In genomic region chr13:21996101-21996839, GRCm38 (mm10) we compare ENCODE assay signal across 8 mouse cellular contexts. TPM values are rescaled to one million over a fixed set of nuclear protein-coding genes. Genes with fewer than 3 reads are reported as not detected.
DNase-seq lines count a peak whose midpoint lies in the region; ATAC-seq and TF ChIP-seq lines count a peak whose summit lies in the region.

No protein-coding gene starts in this region.

- peak; percentile 66; the same call in 1 of the 2 replicates for ATAC-seq in lung, embryonic 14.5 days (ENCODE audit: insufficient read depth)
- ATAC-seq in intestine, embryonic 14.5 days (replicated peaks; ENCODE audit: low FRiP score, low TSS enrichment, low read depth), result 0 out of 2 replicates have a peak, but pooled peaks have one; percentile 24

- 2% methylated on average over 12 of the region's 12 CpGs for WGBS in lung, embryonic 14.5 days
- 12% methylated on average over 12 of the region's 12 CpGs for WGBS in lung, adult 2 months
- WGBS in intestine, embryonic 14.5 days, result 3% methylated on average over 12 of the region's 12 CpGs

- peaks cover 57% of the 10 kb centered on the region for H3K27me3 ChIP-seq in lung, embryonic 14.5 days (ENCODE audit: insufficient read depth, low read length)
- peaks cover 78% of the 10 kb centered on the region for H3K27me3 ChIP-seq in intestine, embryonic 14.5 days (replicated peaks; ENCODE audit: control insufficient read depth, insufficient read depth, low read length)
- H3K27me3 ChIP-seq in myocyte (ENCODE audit: control insufficient read depth, insufficient read depth, insufficient read length), result peaks cover 4% of the 10 kb centered on the region

- H3K4me1 ChIP-seq in lung, embryonic 14.5 days (ENCODE audit: insufficient read depth), result no peaks in the 10 kb centered on the region; the same call in 1 of the 2 replicates
- H3K4me1 ChIP-seq in lung, adult 2 months (ENCODE audit: control insufficient read depth, insufficient read depth, low read length), result peaks cover 6% of the 10 kb centered on the region; the same call in 1 of the 2 replicates
- H3K4me1 ChIP-seq in intestine, embryonic 14.5 days (replicated peaks; ENCODE audit: control insufficient read depth, insufficient read depth, low read length), result no peaks in the 10 kb centered on the region

- DNase-seq in lung, embryonic 14.5 days, result peak; percentile 82
- DNase-seq in lung, adult 2 months, result no peak
- DNase-seq in embryo, embryonic 10.5 days (ENCODE audit: low spot score), result peak; percentile 92
- DNase-seq in intestine, embryonic 14.5 days (ENCODE audit: low spot score), result peak; percentile 70
- no peak for DNase-seq in frontal cortex, postnatal 36 days (ENCODE audit: low spot score in 2 of 2)
- DNase-seq in urinary bladder, postnatal 4 days (ENCODE audit: low spot score in 2 of 2), result no peak
- no peak for DNase-seq in thymus, postnatal 0 days (ENCODE audit: low spot score)

- H3K27ac ChIP-seq in lung, embryonic 14.5 days (ENCODE audit: low read depth), result no peak overlapping the region
- H3K27ac ChIP-seq in intestine, embryonic 14.5 days (ENCODE audit: low read depth), result no peak overlapping the region

- H3K9ac ChIP-seq in lung, embryonic 14.5 days, result no peak overlapping the region
- no peak overlapping the region for H3K9ac ChIP-seq in intestine, embryonic 14.5 days (ENCODE audit: low read length)

- H3K79me2 ChIP-seq in myocyte (ENCODE audit: control insufficient read depth, insufficient read depth), result no peaks in the 10 kb centered on the region

- no peaks in the 10 kb centered on the region for H3K9me3 ChIP-seq in lung, embryonic 14.5 days (ENCODE audit: low read depth, low read length)
- peaks cover 2% of the 10 kb centered on the region; the same call in 1 of the 2 replicates for H3K9me3 ChIP-seq in intestine, embryonic 14.5 days (ENCODE audit: control insufficient read depth, low read length)

- H3K4me2 ChIP-seq in lung, embryonic 14.5 days, result peak overlapping the region; percentile 79
- H3K4me2 ChIP-seq in intestine, embryonic 14.5 days (ENCODE audit: low read length), result peak overlapping the region; percentile 43
- peak overlapping the region; percentile 100 for H3K4me2 ChIP-seq in myocyte (ENCODE audit: low read depth)

- peak overlapping the region; percentile 45 for H3K4me3 ChIP-seq in lung, embryonic 14.5 days (ENCODE audit: low read depth, low read length)
- H3K4me3 ChIP-seq in lung, adult 2 months (replicated peaks; ENCODE audit: extremely low read depth, low read depth, low read length), result no peak overlapping the region
- peak overlapping the region; percentile 32 for H3K4me3 ChIP-seq in intestine, embryonic 14.5 days (ENCODE audit: low read depth, low read length)
- H3K4me3 ChIP-seq in myocyte, result peak overlapping the region; percentile 34

- no peak for TF ChIP-seq CTCF in lung, embryonic 14.5 days (IDR thresholded peaks at IDR 0.05; ENCODE audit: low read depth)
- TF ChIP-seq CTCF in lung, adult 2 months (IDR thresholded peaks at IDR 0.05; ENCODE audit: insufficient read depth, low read length), result no peak

- TF ChIP-seq POLR2A in lung, adult 2 months (IDR thresholded peaks at IDR 0.05; ENCODE audit: borderline replicate concordance, extremely low read depth, low read depth, low read length), result no peak
- no peak for TF ChIP-seq POLR2A in myocyte (IDR thresholded peaks at IDR 0.05; ENCODE audit: insufficient read length, low read depth)

- peak overlapping the region; percentile 35 for H3ac ChIP-seq in myocyte (ENCODE audit: control insufficient read depth, insufficient read length)

- H3K36me3 ChIP-seq in lung, embryonic 14.5 days (ENCODE audit: insufficient read depth), result no peaks in the 10 kb centered on the region
- no peaks in the 10 kb centered on the region for H3K36me3 ChIP-seq in intestine, embryonic 14.5 days (ENCODE audit: control insufficient read depth, insufficient read depth, low read length)
- no peaks in the 10 kb centered on the region for H3K36me3 ChIP-seq in myocyte (ENCODE audit: control insufficient read depth, insufficient read depth)

TF ChIP-seq in myocyte, 11 proteins besides CTCF, POLR2A, EP300 and RAD21:
- no peak for TF ChIP-seq MYOG (IDR thresholded peaks at IDR 0.05; ENCODE audit: control insufficient read depth in 1 of 3, insufficient read depth in 1 of 3, insufficient read length in 2 of 3, low read depth in 2 of 3)
- TF ChIP-seq MYOD1 (IDR thresholded peaks at IDR 0.05; ENCODE audit: control insufficient read depth in 1 of 3, insufficient read length in 2 of 3, low read depth in 2 of 3), result no peak
- no peak for TF ChIP-seq CEBPB (IDR thresholded peaks at IDR 0.05; ENCODE audit: insufficient read depth, poor library complexity, severe bottlenecking)
- no peak for TF ChIP-seq USF1 (IDR thresholded peaks at IDR 0.05; ENCODE audit: low read depth)
- no peak for TF ChIP-seq POLR2AphosphoS2 (IDR thresholded peaks at IDR 0.05; ENCODE audit: insufficient read length, low read depth)
- TF ChIP-seq E2F4 (IDR thresholded peaks at IDR 0.05; ENCODE audit: insufficient read depth), result no peak
- no peak for TF ChIP-seq REST (IDR thresholded peaks at IDR 0.05; ENCODE audit: insufficient read depth, insufficient read length)
- TF ChIP-seq MAX (IDR thresholded peaks at IDR 0.05; ENCODE audit: low read depth), result no peak
- no peak for TF ChIP-seq TCF12 (IDR thresholded peaks at IDR 0.05; ENCODE audit: insufficient read depth, poor library complexity, severe bottlenecking)
- TF ChIP-seq TCF3 (IDR thresholded peaks at IDR 0.05; ENCODE audit: insufficient read length, low read depth), result no peak
- TF ChIP-seq SRF (IDR thresholded peaks at IDR 0.05; ENCODE audit: control insufficient read depth, insufficient read length, low read depth), result no peak

RNA-seq across cellular contexts. Expression of gene Prss16, which starts 13.3 kb away (rescaled TPM):
- 1.6 and 2.0 TPM in 2 replicates for polyA plus RNA-seq in lung, embryonic 14.5 days (2014; fragmentation: Nextera tagmentation; extraction: Ambion mirVana)
- polyA plus RNA-seq in lung, adult 2 months (2012; rRNA removed), result 0.33 and 0.34 TPM in 2 replicates
- 0.46 and 1.1 TPM in 2 replicates for polyA plus RNA-seq in intestine, embryonic 14.5 days (2014; fragmentation: Nextera tagmentation; extraction: Ambion mirVana)
- polyA plus RNA-seq in myocyte (2012; fragmentation: generic; extraction: Trizol), result 0.34 TPM
- polyA plus RNA-seq in thymus, postnatal 0 days (2015; fragmentation: Nextera tagmentation; extraction: Ambion mirVana), result 645 and 679 TPM in 2 replicates

RNA-seq across cellular contexts. Expression of gene Pom121l2, which starts 15.3 kb away (rescaled TPM):
- polyA plus RNA-seq in lung, embryonic 14.5 days (2014; fragmentation: Nextera tagmentation; extraction: Ambion mirVana), result 0.12 and 0.26 TPM in 2 replicates
- polyA plus RNA-seq in lung, adult 2 months (2012; rRNA removed), result not detected in 2 replicates
- polyA plus RNA-seq in intestine, embryonic 14.5 days (2014; fragmentation: Nextera tagmentation; extraction: Ambion mirVana), result not detected in 2 replicates
- not detected for polyA plus RNA-seq in myocyte (2012; fragmentation: generic; extraction: Trizol)
- polyA plus RNA-seq in thymus, postnatal 0 days (2015; fragmentation: Nextera tagmentation; extraction: Ambion mirVana), result 0.14 and 0.18 TPM in 2 replicates

RNA-seq across cellular contexts. Expression of gene Hist1h2ah, which starts 39.1 kb away (rescaled TPM):
- 21.2 and 21.6 TPM in 2 replicates for polyA plus RNA-seq in lung, embryonic 14.5 days (2014; fragmentation: Nextera tagmentation; extraction: Ambion mirVana)
- 0.87 and 1.8 TPM in 2 replicates for polyA plus RNA-seq in lung, adult 2 months (2012; rRNA removed)
- 11.8 and 19.7 TPM in 2 replicates for polyA plus RNA-seq in intestine, embryonic 14.5 days (2014; fragmentation: Nextera tagmentation; extraction: Ambion mirVana)
- 2.2 TPM for polyA plus RNA-seq in myocyte (2012; fragmentation: generic; extraction: Trizol)
- polyA plus RNA-seq in thymus, postnatal 0 days (2015; fragmentation: Nextera tagmentation; extraction: Ambion mirVana), result 49.6 and 71.7 TPM in 2 replicates

RNA-seq across cellular contexts. Expression of gene Hist1h2bk, which starts 39.4 kb away (rescaled TPM):
- polyA plus RNA-seq in lung, embryonic 14.5 days (2014; fragmentation: Nextera tagmentation; extraction: Ambion mirVana), result 8.6 and 11.7 TPM in 2 replicates
- polyA plus RNA-seq in lung, adult 2 months (2012; rRNA removed), result 0.74 and 3.1 TPM in 2 replicates
- 5.2 and 7.5 TPM in 2 replicates for polyA plus RNA-seq in intestine, embryonic 14.5 days (2014; fragmentation: Nextera tagmentation; extraction: Ambion mirVana)
- polyA plus RNA-seq in myocyte (2012; fragmentation: generic; extraction: Trizol), result 8.2 TPM
- polyA plus RNA-seq in thymus, postnatal 0 days (2015; fragmentation: Nextera tagmentation; extraction: Ambion mirVana), result 25.8 and 33.9 TPM in 2 replicates

RNA-seq across cellular contexts. Expression of gene Hist1h4i, which starts 44.9 kb away (rescaled TPM):
- polyA plus RNA-seq in lung, embryonic 14.5 days (2014; fragmentation: Nextera tagmentation; extraction: Ambion mirVana), result 26.4 and 26.7 TPM in 2 replicates
- polyA plus RNA-seq in lung, adult 2 months (2012; rRNA removed), result 5.1 and 5.2 TPM in 2 replicates
- 18.9 and 19.6 TPM in 2 replicates for polyA plus RNA-seq in intestine, embryonic 14.5 days (2014; fragmentation: Nextera tagmentation; extraction: Ambion mirVana)
- polyA plus RNA-seq in myocyte (2012; fragmentation: generic; extraction: Trizol), result 31.0 TPM
- polyA plus RNA-seq in thymus, postnatal 0 days (2015; fragmentation: Nextera tagmentation; extraction: Ambion mirVana), result 37.1 and 39.2 TPM in 2 replicates

Comparison
In these comparisons a context has a peak if more than half of its experiments do, and no peak if none do; other contexts are left out.
1. DNase-seq: peak in lung, embryonic 14.5 days (single experiment), embryo, embryonic 10.5 days (single experiment) and intestine, embryonic 14.5 days (single experiment); none in lung, adult 2 months (single experiment), frontal cortex, postnatal 36 days (0 of 2), urinary bladder, postnatal 4 days (0 of 2) and thymus, postnatal 0 days (single experiment).
2. H3K4me2 ChIP-seq: peak in every context shown above with its lines; median percentile 100 in myocyte; 79 in lung, embryonic 14.5 days; 43 in intestine, embryonic 14.5 days.
3. RNA of gene Prss16, which starts 13.3 kb away (polyA plus RNA-seq): 645 to 679 TPM in thymus, postnatal 0 days; 1.6 to 2.0 TPM in lung, embryonic 14.5 days, 0.46 to 1.1 TPM in intestine, embryonic 14.5 days, 0.34 TPM in myocyte (single experiment) and 0.33 to 0.34 TPM in lung, adult 2 months; every median in the first group is over 100 times any median in the second.